Mouse (Mus musculus) limb, embryonic 13.5 days (tissue): ENCODE measurements around the gene Mill2. TPM values are rescaled to one million over a fixed set of nuclear protein-coding genes. Genes with fewer than 3 reads are reported as not detected.
"Not testable (repeated sequence)": the region's sequence is repeated elsewhere in the genome, so short reads cannot be mapped to it uniquely, and the experiment has no call there.

Source experiments
- ATAC-seq: fragments of 200-750 bp; cut with Nextera tagmentation; 2 replicates; pipeline ENCODE4 v1.8.0; 2017; ENCODE audit warnings: low read depth, moderate number of reproducible peaks, moderate TSS enrichment; ENCODE audit not compliant: low FRiP score
- H3K27ac ChIP-seq: fragments of 300-500 bp; sonication (generic); 2 replicates; pipeline ENCODE4 v1.5.1; 2015; ENCODE audit warnings: inconsistent platforms, mild to moderate bottlenecking, moderate library complexity
- H3K27me3 ChIP-seq: fragments of 300-500 bp; sonication (generic); 2 replicates; pipeline ENCODE4 v1.6.1; 2015; ENCODE audit warnings: mild to moderate bottlenecking, inconsistent platforms
- H3K36me3 ChIP-seq: fragments of 300-500 bp; sonication (generic); 2 replicates; pipeline ENCODE4 v1.6.1; 2015; ENCODE audit warnings: inconsistent platforms, mild to moderate bottlenecking, moderate library complexity
- H3K4me1 ChIP-seq: fragments of 300-500 bp; sonication (generic); 2 replicates; pipeline ENCODE4 v1.6.1; 2015; ENCODE audit warnings: inconsistent platforms
- H3K4me2 ChIP-seq: fragments of 300-500 bp; sonication (generic); replicated peaks from 2 replicates; pipeline ENCODE4 v1.6.1; 2015; ENCODE audit warnings: inconsistent platforms, mild to moderate bottlenecking, moderate library complexity
- H3K4me3 ChIP-seq: fragments of 300-500 bp; sonication (generic); 2 replicates; pipeline ENCODE4 v1.5.1; 2015; ENCODE audit warnings: moderate library complexity, mild to moderate bottlenecking, inconsistent platforms
- H3K9ac ChIP-seq: fragments of 300-500 bp; sonication (generic); 2 replicates; pipeline ENCODE4 v1.6.1; 2015; ENCODE audit warnings: mild to moderate bottlenecking, inconsistent platforms
- H3K9me3 ChIP-seq: fragments of 300-500 bp; sonication (generic); 2 replicates; pipeline ENCODE4 v1.6.1; 2016; ENCODE audit warnings: inconsistent platforms
- WGBS: fragments of 180-500 bp; shearing (Covaris S2); methylation state at CpG from one replicate; pipeline ENCODE4 v1.1.7; 2015; 5-methylcytosine and 5-hydroxymethylcytosine counted together
- polyA plus RNA-seq: library from polyadenylated mRNA; unstranded; fragments of >200 nt; fragmentation: Nextera tagmentation; extraction: Ambion mirVana; gene quantifications from 2 replicates; pipeline ENCODE4 v1.2.1, GENCODE M21; 2015

Mill2 gene
- polyA plus RNA-seq: 0.17 and 0.23 TPM in 2 replicates

DNA sequence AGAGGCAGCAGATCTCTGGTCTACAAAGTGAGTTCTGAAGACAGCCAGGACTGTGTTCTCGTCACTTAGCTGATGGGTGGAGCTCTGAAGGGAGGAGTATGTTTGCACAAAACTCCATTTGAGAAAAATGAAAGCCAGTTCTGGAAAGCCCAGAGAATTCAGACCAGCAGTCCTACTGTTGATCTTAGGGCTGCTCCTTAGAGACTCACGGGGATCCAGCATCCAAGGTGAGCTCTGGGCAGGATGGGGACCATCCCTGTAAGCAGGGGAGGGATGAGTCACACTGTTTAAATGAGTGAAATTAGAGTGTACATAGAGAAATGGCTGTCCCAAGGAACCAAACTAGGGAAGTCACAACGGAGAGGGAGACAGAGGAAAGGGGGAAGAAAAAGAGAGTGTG lies at the start of gene Mill2:
TSS of gene Mill2 (plus strand) at position 102 of the 400 bp plus-strand sequence.
- Histone ChIP-seq H3K27me3 (no peaks in the 10 kb centered on the region), H3K4me2 (peak within 1 kb of the TSS; percentile 62), H3K4me1 (peaks cover 6% of the 10 kb centered on the region; the same call in 1 of the 2 replicates), H3K27ac (peak within 1 kb of the TSS; percentile 64), H3K36me3 (no peaks in the 10 kb centered on the region), H3K4me3 (peak within 1 kb of the TSS; percentile 38), H3K9ac (peak within 1 kb of the TSS; percentile 53), H3K9me3 (0 out of 2 replicates have a peak, but pooled peaks cover 3% of the 10 kb centered on the region)
- 23% methylated on average over 3 of the region's 3 CpGs for WGBS
- no peak for ATAC-seq

DNA sequence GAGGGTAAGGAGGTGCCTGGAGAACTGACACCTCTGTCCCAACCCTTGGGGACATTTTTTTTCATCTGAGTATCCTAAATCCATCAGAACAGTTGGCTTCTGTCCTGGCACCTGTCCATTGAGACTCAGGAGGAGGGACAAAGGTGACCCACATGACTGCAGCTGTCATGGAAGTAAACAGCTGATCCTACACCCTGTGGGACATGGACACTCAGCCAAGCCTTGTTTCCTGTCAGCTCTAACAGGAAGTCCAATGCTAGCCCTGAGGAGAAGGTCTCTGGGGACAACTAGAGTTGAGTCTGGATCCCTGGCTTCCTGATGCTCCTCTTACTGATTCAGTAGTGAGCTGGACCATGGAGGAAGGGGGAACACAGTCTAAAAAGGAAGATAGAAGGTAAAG lies 49.1 kb upstream of the Mill2 start:
- not testable (repeated sequence) for H3K27ac ChIP-seq, H3K9me3 ChIP-seq, H3K4me3 ChIP-seq, H3K27me3 ChIP-seq, H3K4me2 ChIP-seq, H3K9ac ChIP-seq, H3K36me3 ChIP-seq, H3K4me1 ChIP-seq, ATAC-seq

DNA sequence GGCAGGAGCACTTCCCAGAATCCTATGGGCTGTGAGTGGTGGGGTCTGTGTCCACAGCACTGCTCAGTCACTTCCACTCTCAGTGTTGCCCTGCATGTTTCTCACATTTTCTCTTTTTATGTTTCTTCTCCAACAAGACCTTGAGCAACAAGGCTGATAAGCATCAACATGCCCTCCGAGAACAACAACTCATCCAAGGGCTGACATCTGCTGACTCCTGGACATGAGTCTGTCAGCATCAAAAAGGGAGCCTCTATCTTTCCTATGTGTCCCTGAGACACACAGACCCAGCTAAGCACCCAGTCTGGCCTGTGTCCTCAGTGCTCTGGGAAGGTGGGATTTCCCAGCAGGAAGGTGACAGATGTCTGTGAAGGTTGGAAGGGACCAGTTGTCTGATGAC lies 41.3 kb upstream of the Mill2 start, which contains the start of gene Psg19:
TSS of gene Psg19 (minus strand) at position 101 of the 400 bp plus-strand sequence.
- 89% methylated on average over 1 of the region's 1 CpGs for WGBS
- Histone ChIP-seq H3K9ac (no peak within 1 kb of the TSS), H3K36me3 (no peaks in the 10 kb centered on the region), H3K27ac (no peak within 1 kb of the TSS), H3K9me3 (no peaks in the 10 kb centered on the region), H3K27me3 (no peaks in the 10 kb centered on the region), H3K4me1 (no peaks in the 10 kb centered on the region), H3K4me3 (no peak within 1 kb of the TSS), H3K4me2 (no peak within 1 kb of the TSS)
- ATAC-seq: no peak

DNA sequence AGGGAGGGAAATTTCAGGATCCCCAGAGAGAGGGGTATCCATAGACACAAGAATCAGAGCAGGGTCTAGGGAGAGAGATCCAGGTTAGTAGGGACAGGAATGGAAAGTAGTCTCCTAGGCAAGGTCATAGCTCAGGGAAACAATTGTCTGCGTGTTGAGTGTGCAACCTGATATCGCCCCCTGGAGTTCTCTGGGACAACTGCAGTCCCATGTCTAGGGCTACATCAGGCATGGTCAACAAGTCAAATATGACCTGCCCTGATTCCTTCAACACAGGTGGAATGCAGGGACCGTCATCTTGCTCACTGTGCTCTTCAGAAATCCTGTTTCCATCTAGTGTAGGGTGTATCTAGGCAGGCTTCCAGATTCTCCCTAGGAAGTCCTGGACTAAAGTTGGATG lies 40.6 kb upstream of the Mill2 start:
- Histone ChIP-seq H3K9me3 (no peaks in the 10 kb centered on the region), H3K27me3 (no peaks in the 10 kb centered on the region), H3K4me2 (no peak overlapping the region), H3K4me3 (no peak overlapping the region), H3K4me1 (no peaks in the 10 kb centered on the region), H3K9ac (no peak overlapping the region), H3K27ac (no peak overlapping the region), H3K36me3 (no peaks in the 10 kb centered on the region)
- 33% methylated on average over 3 of the region's 3 CpGs for WGBS
- no peak for ATAC-seq

DNA sequence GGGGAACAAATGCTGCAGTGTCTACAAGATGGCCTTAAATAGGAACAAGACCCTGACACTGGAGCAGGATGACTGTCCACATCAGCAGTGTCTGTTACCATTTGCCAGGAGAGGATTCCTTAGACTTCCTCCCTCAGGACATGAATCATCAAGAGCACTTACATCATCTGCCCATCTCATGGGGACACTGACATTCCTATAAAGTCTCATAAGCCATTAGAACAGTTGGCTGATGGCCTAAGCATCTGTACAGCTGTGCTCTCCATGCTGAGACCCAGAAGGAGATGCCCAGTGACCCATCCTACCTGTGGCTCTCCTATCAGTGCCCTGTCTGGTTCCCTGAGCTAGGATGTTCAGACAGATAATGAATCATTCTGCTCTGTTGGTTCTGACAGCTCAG lies 36.2 kb upstream of the Mill2 start:
- ATAC-seq: no peak
- Histone ChIP-seq H3K36me3 (no peaks in the 10 kb centered on the region), H3K9me3 (no peaks in the 10 kb centered on the region), H3K9ac (no peak overlapping the region), H3K4me1 (no peaks in the 10 kb centered on the region), H3K4me2 (no peak overlapping the region), H3K27ac (no peak overlapping the region), H3K4me3 (no peak overlapping the region), H3K27me3 (no peaks in the 10 kb centered on the region; the same call in 1 of the 2 replicates)

DNA sequence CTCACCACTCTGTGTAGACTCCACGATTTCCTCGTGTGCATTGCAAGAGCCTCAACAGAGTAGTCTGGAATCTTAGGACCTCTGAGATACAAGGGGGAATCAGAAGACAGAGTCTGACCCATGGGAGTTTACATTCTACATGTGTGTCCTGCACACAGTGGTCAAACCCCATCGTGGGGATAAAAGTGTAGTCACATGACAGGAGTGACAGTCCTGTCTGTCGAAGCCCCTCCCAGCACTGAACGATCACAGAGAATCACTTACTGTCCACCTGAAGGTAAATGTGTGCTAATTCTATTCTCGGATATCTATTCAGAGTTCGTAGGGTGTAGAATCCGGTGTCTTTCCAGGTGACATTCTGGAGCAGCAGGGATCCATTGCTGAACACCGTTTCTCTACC lies 21.5 kb upstream of the Mill2 start:
- H3K9ac ChIP-seq: no peak overlapping the region
- H3K27me3 ChIP-seq: no peaks in the 10 kb centered on the region
- H3K4me3 ChIP-seq: no peak overlapping the region
- no peak overlapping the region for H3K27ac ChIP-seq
- H3K36me3 ChIP-seq: no peaks in the 10 kb centered on the region
- 80% methylated on average over 9 of the region's 9 CpGs for WGBS
- no peaks in the 10 kb centered on the region; the same call in 1 of the 2 replicates for H3K9me3 ChIP-seq
- H3K4me1 ChIP-seq: no peaks in the 10 kb centered on the region
- H3K4me2 ChIP-seq: no peak overlapping the region
- ATAC-seq: no peak

DNA sequence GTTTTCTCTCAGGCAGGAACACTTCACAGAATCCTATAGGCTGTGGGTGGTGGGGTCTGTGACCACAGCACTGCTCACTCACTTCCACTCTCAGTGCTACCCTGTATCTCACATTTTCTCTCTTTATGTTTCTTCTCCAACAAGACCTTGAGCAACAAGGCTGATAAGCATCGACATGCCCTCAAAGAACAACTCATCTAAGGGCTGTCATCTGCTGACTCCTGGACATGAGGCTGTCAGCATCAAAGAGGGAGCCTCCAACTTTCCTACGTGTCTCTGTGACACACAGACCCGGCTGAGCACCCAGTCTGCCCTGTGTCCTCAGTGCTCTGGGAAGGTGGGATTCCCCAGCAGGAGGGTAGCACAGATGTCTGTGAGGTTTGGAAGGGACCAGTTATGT lies 18.3 kb upstream of the Mill2 start, which contains the start of gene Psg17:
TSS of gene Psg17 (minus strand) at position 101 of the 400 bp plus-strand sequence.
- Histone ChIP-seq H3K36me3 (no peaks in the 10 kb centered on the region), H3K27ac (no peak within 1 kb of the TSS), H3K4me1 (no peaks in the 10 kb centered on the region), H3K4me3 (no peak within 1 kb of the TSS), H3K9ac (no peak within 1 kb of the TSS), H3K9me3 (no peaks in the 10 kb centered on the region), H3K27me3 (no peaks in the 10 kb centered on the region), H3K4me2 (no peak within 1 kb of the TSS)
- 65% methylated on average over 3 of the region's 3 CpGs for WGBS
- no peak for ATAC-seq

DNA sequence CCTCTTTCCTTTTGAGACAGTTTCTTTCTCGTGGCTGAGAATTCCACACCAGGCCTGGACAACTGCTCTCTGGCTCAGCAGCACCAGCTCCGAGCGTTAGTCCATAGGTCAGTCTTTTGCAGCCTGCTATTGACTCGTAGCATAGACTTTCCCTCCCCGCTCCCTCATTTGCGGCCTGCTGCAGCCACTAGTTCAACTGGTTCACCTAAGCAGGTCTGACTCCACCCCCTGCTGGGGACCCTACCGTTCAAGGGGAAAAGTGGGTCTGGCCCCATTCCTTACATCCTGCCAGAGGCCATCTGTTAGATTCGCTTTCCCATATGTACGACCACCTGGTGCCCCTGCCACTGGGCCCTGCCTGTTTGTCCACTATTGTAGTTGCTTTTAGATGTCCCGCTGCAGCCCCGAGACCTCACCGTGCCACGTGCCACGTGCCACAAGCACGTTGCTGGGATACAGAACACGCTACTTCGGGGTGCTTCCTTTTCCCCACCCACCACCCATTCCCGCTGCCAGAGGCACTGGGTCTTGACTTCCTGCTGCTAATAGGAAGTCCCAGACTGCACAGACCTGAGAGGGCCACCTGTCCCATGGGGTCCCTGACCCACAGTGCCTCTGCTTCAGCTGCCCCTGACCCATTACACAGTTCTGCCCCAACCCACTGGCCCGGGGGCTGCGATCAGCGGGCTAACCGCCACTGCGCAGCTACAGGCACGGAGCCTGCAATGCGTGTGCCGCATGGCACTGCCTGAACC lies 11.8 kb upstream of the Mill2 start:
- no peak overlapping the region for H3K4me3 ChIP-seq
- no peaks in the 10 kb centered on the region for H3K9me3 ChIP-seq
- H3K4me1 ChIP-seq: no peaks in the 10 kb centered on the region
- WGBS: 58% methylated on average over 26 of the region's 26 CpGs
- no peak for ATAC-seq
- H3K9ac ChIP-seq: no peak overlapping the region
- H3K27me3 ChIP-seq: no peaks in the 10 kb centered on the region
- 0 out of 2 replicates have a peak overlapping the region, but pooled peaks have one; percentile 19 for H3K4me2 ChIP-seq
- no peak overlapping the region for H3K27ac ChIP-seq
- H3K36me3 ChIP-seq: no peaks in the 10 kb centered on the region

DNA sequence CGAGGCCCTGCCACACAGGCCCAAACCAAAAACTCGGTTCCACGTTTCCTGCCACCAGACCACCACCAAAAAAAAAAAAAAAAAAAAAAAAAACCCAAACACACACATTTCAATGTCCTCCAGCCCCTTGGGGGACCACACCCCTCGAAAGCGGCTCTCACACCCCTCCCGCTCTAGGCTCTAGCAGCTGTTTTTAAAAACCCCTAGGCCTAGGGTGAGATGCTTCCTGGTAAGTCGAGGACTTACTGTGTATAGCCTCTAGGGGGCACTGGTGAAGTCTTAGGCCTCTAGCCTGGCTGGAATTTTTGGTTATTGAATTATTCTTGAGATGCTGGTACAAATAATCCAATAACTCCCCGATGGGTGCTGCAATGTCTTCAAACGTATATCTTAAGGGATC lies 11.2 kb upstream of the Mill2 start:
- H3K27ac ChIP-seq: no peak overlapping the region
- WGBS: 63% methylated on average over 9 of the region's 9 CpGs
- H3K27me3 ChIP-seq: no peaks in the 10 kb centered on the region
- H3K9me3 ChIP-seq: no peaks in the 10 kb centered on the region
- H3K4me1 ChIP-seq: no peaks in the 10 kb centered on the region
- H3K36me3 ChIP-seq: no peaks in the 10 kb centered on the region
- no peak overlapping the region for H3K4me3 ChIP-seq
- no peak overlapping the region for H3K9ac ChIP-seq
- no peak for ATAC-seq
- H3K4me2 ChIP-seq: no peak overlapping the region

DNA sequence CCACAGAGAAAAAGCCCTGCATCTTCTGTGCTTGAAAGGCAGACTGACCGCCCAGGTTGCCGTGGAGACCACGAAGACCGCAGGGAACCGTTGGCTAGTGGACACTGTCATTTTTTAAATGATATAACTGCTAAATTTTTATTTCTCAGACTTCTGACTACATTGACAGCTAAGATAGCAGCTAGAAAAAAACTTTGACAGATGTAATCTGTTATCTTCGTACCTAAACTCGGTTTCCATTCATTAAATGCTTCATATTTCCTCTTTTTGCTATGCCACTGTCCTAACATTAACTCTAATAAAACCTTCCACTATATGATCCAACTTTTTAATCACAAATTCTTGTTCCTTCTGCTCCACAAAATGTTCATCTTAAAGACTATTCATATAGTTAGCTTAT lies 10.2 kb upstream of the Mill2 start:
- no peaks in the 10 kb centered on the region for H3K9me3 ChIP-seq
- H3K4me3 ChIP-seq: no peak overlapping the region
- H3K27ac ChIP-seq: no peak overlapping the region
- 90% methylated on average over 7 of the region's 7 CpGs for WGBS
- no peak overlapping the region for H3K9ac ChIP-seq
- no peaks in the 10 kb centered on the region for H3K36me3 ChIP-seq
- no peaks in the 10 kb centered on the region for H3K27me3 ChIP-seq
- no peaks in the 10 kb centered on the region for H3K4me1 ChIP-seq
- ATAC-seq: no peak
- H3K4me2 ChIP-seq: no peak overlapping the region

DNA sequence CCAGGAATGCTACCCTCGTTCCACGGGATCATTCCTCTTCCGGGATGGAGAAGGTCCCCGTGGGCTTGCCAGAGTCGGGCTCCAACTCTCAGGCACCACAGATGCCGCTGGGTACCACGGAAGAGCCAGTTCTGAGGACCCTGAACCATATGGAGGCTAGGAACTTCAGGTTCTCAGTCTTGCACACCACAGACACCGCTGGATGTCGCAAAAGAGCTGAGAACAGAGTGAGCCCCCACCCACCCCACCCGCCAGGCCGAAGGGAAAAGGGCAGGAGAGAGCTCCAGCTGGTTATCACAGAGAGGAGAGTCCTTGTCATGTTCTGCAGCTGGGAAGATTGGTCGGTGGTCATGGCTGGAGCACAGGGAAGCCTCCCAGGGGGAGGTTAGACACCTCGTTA lies 7.5 kb upstream of the Mill2 start:
- 42% methylated on average over 13 of the region's 13 CpGs for WGBS
- Histone ChIP-seq H3K4me3 (no peak overlapping the region), H3K36me3 (no peaks in the 10 kb centered on the region), H3K9me3 (no peaks in the 10 kb centered on the region), H3K27ac (no peak overlapping the region), H3K27me3 (no peaks in the 10 kb centered on the region), H3K4me1 (no peaks in the 10 kb centered on the region), H3K4me2 (no peak overlapping the region), H3K9ac (no peak overlapping the region)
- no peak for ATAC-seq

DNA sequence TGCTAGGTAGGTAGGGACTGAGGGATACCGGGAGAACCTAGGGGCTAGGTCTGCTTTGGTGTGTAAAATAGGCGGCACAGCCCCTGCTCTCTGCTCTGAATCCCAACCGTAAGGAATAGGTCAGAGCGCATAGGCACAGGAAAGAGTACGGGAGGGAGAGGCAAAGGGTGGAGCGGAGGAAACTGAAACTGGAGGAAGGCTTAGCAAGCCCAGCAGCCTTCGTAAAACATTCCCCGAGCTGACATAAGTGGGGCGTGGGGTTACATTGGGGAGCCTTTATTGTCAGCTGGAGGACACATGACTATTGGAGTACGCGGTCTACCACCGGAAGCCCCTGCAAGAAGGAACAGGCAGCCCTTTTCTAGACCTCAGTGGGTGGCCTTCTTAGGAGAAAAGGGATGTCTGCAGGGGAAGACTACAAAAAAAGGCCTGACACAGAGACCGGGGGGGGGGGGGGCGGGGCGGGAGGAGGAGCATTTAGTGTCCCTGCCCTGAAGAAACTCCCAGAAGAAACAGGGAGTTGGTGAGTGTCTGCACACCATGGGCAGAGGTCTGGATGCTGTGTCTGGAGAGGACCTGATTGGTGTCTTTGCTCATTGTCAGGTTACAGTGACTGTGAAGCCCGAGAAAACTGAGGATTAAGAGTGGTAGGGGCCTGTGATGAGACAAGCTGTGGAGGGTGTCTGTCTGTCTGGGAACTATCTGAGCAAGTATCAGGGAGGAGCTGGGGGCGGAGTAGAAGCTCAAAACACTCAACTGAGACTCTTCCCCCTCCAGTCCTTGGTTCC lies 814 bp downstream of the Mill2 start:
- WGBS: 7% methylated on average over 14 of the region's 17 CpGs
- Histone ChIP-seq H3K4me2 (peak overlapping the region; percentile 62), H3K4me3 (peak overlapping the region; percentile 38), H3K4me1 (peaks cover 6% of the 10 kb centered on the region; the same call in 1 of the 2 replicates), H3K27ac (peak overlapping the region; percentile 64), H3K9ac (peak overlapping the region; percentile 53), H3K9me3 (0 out of 2 replicates have a peak, but pooled peaks cover 3% of the 10 kb centered on the region), H3K27me3 (no peaks in the 10 kb centered on the region), H3K36me3 (no peaks in the 10 kb centered on the region)
- ATAC-seq: peak; percentile 89
